Mouse (Mus musculus): ENCODE results near the gene H2afv.
"Not testable (repeated sequence)": the region's sequence is repeated elsewhere in the genome, so short reads cannot be mapped to it uniquely, and the experiment has no call there.

The H2afv gene

DNA sequence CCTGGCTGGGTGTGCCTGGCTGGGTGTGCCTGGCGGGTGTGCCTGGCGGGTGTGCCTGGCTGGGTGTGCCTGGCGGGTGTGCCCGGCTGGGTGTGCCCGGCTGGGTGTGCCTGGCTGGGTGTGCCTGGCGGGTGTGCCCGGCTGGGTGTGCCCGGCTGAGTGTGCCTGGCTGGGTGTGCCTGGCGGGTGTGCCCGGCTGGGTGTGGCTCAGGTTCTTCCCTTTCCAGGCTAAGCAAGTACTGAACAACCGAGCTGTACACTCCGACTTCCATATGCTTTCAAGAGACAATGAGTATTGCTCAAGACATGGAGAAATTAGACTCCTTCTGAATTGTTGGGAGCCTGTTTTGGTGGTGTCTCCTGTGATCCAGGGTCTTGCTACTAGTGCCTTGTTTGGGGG, 31.0 kb downstream of the H2afv start:
- DNase-seq: no peak

DNA sequence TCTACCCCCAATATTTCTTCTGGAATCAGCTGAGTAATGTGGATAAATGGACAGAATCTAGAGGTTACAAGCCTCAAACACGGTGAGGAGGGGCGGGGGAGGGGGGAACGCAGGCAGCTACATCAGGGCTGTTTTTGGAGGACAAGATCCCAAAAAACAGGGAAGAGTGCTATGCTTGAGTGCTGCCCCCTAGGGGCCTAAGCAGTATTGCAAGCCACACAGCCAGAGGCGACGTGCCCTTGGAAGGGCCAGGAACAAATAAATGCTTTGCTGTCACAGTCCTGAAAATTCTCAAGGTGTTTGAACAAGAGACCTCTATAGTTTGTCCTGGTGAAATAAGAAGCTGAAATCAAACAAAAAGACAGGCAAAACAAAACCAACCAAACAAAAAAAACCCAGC, 32.6 kb downstream of the H2afv start:
- DNase-seq: peak; percentile 68

DNA sequence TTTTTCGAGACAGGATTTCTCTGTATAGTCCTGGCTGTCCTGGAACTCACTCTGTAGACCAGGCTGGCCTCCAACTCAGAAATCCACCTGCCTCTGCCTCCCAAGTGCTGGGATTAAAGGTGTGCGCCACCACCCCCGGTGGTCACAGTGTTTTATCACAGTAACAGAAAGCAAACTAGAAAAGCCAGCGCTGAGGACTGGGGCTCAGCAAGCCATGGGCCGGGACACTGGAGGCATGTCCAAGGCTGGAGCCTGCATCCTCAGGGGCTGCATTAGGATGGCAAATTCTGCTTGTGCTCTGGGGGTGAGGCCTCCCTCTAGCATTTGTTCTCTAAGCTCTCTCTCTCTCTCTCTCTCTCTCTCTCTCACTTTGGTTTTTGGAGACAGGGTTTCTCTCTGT, 33.5 kb downstream of the H2afv start:
- DNase-seq: not testable (repeated sequence)

DNA sequence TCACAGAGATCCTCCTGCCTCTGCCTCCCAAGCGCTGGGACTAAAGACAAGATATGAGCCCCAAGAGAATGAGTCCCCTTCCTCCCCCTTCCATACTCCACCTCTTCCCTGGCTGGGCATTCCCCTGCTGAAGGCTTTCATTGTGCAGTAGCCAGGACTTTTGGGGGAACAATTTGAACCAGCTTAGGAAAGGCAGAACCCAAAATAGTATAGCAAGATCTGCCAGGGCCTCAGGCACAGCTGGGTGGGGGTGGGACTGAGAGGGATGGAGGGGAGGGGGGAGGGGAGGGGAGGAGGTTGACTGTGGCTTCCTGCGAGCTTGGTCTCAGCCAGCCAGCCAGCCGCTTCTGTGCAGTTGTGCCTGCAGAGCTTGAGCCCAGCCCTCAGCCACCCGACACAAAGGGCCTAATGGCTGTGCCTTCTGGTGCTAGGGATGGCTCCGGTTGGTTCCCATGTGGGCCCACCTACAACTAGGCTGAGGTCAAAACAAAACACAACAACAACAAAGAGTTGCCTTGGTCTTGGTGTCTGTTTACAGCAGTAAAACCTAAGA, 34.1 kb downstream of the H2afv start:
- no peak for DNase-seq

DNA sequence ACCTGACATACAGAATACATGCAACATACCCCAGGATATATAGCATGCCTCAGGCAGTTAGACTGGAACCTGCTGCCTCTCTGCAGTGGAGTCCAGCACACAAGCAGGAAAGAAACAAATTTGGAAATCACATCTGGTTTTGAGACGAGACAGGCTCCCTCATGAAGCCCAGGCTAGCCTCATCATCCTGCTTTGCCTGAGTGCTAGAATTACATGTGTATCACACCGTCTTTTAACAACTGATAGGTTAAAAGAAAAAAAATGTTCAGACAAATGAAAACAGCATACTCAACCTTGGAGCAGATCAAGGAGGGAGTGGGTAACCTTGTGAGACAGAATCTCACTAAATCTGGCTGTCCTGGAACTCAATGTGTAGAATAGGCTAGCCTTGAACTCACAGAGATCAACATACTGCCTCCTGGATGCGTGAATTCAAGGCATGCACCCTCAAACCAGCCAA, 37.1 kb downstream of the H2afv start:
- DNase-seq: no peak

DNA sequence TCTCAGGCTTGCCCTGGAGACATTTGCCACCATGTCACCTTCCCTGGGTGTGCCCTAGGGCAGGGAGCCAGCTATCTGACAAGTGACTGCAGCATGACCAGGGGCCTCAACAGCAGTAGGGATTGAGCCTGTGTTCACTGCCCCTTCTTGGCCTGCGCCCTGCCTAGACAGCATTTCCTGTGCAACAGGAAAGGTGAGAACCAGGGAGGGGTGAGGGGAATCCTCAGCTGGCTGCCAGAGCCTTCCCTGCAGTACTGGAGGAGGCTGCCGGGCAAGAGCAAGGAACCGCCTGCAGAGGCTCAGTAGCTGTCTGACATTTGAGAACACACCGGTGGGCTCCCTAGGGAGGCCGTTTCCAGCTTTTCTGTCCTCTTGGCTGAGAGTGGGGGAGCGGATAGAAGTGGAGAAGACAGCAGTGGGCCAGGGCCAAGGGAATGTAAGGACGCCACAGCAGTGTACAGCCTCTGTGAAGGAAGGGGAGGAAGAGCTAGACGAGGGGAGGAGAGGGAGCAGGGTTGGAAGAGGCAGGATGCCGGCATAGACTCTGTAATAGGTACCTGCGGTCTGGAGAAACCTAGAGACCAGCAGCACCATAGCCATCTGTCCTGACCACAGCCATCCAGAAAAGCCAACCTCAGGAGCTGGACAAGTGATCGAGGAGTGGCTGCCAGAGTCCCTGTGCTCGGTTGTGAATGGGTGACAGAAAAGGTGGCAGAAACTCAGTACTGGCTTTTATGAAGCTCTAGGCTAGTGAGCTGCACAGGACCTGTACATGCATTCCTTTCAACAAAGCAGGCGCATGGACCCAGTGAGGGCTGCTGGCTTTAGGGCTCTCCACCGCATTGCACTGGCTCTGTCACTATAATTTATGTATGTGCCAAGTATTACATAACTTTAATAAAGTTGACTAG, 37.7 kb downstream of the H2afv start:
- DNase-seq: no peak

DNA sequence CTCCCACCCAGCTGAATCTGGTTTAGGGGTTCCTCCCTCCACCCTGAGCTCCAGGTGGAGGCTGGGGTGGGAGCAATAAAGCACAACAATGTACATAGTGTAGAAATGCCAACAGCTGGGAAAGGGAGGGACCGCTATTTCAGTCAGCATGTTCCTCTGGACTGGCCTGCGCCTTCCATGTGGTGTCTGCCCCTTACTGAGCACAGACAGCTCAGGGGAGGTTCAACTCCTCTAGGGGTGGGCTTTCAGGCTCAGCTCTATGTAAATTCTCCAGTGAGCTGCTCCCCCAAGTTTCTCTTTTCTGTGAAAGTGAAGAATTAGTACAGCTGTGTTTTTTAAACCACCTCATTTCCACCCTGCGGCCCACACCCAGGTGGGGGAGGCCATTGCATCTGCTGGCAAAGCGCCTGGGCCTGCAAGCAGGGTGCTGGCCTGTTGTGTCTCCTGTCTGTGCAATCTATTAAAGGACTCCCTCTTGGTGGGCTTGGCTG, 38.6 kb downstream of the H2afv start:
- DNase-seq: no peak

DNA sequence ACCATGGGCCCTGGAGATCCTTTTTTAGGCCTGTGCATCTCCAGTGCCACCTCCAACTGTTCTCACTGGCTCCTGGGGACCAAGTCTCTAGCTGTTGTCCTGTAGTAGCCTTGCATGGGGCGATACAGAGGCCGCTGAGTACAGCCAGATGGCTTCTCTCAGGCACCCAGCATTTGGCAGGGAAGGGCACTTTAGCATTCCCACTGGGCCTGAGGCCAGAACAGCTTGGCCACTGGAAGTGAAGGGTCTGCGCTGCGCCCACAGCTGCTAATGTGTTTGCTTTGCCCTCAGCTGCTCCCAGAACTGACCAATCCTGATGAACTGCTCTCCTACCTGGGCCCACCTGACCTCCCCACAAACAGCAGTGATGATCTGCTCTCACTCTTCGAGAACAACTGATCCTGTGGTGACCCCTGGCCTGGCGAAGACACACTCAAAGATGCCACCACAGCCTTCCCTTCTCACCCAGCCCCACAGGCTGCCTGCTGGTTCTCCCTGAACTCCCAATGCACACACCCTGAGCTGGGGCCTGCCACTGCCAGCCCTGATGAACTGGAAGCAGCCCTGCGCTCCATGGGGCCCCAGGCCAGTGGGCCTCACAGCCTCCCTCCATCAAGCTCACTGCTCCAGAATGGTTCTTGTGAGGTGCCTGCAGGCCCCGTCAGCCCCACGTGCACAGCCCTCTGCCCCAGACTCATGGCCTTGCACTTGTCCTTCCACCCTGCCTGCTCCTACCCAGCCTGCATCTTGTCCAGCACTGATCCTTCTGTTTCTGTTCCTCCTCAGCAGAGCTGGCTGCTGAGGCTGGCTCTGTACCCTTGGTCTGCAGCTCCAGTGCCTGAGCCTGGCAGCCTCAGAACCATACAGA, 39.3 kb downstream of the H2afv start:
- no peak for DNase-seq

DNA sequence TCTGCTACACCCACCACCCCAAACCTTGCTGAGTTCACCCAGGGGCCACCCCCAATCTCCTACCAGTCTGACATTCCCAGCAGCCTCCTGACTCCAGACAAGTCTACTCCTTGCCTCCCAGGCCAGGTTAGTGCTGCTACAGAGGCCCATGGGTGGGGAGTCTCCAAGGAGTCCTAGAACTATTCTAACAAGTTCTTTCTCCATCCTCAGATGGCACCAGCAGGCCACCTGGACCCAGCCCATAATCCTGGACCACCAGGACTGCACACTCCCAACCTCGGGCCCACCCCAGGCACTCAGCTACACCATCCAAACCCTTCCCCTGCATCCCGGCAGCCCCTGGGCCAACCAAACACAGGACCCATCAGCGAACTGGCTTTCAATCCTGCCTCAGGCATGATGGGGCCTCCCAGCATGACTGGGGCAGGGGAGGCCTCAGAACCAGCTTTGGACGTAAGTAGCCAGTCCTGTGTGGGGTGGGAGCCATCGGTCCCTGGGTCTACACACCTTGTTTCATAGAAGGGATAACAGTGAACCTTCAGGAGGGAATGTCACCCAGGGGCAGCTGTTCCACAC, 40.3 kb downstream of the H2afv start:
- no peak for DNase-seq

DNA sequence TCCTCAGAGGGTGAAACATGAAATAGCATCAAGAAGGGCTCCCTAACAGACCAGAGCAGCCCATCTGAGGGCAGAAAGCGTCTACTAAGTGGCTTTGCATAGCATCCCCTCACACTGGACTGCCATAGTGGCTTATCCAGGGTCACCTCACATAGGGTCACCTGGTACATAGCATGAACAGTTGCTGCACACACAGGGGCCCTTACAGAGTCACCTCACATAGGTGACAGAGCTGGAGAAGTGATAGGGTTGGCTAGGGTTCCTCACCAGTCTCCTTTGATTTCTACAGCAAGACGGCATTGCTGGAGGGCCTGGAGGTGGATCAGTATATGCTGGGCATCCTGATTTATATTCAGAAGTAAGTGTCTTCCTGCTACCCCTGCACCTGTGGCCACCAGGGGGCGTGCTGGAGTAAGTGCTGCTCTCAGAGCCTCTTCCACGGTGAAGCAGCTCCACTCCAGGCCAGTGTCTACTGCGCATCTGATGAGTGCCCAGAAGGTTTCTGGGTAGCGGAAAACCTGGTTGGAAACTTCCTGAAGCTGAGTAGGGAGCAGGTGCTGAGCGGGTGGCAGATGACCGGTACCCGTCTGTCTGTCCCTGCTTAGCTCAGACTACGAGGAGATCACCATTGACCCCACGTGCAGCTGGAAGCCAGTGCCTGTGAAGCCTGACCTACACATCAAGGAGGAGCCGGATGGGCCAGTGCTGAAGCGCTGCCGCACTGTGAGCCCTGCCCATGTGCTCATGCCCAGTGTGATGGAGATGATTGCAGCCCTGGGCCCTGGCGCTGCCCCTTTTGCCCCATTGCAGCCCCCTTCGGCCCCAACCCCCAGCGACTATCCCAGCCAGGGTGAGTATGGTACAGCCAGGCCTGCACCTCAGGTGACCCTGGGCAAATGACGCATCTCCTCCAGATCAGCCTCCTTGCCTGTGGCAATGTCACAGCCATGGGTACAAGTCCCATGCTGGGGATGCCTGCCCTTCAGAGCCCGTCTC, 41.4 kb downstream of the H2afv start:
- DNase-seq: peak; percentile 54

DNA sequence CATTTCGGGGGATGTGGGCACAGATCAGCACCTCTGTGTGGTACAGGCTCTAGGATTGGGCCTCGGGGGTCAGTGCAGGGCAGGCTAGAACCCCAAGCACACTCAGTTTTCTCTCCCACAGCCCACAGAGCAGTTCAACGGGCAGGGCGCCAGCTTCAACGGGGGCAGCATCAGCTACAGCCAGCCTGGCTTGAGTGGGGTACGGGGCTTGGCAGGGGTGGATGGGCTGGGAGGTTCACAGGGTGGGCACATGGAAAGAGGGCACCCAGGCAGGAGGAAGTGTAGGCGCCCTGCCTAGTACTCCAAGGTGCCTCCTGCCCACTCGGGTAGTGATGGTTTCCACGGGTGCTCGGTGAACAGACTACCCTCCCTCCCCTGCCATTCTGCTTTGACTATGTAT, 46.1 kb downstream of the H2afv start:
- no peak for DNase-seq

DNA sequence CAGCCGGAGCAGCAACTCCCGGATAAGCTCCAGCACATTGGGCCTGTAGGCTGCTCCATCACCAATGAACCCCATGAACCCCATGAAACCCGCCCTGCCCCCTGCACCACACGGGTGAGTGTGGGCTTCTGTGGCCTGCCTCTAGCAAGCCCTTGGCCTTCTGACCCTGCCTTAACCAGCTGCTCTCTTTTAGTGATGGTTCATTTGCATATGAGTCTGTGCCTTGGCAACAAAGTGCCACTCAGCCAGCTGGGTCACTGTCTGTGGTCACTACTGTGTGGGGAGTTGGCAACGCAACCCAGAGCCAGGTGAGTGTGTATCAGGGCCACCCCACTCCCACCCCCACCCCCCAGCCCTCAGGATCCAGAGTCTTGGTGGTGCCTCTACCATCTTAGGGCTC, 48.7 kb downstream of the H2afv start:
- no peak for DNase-seq

DNA sequence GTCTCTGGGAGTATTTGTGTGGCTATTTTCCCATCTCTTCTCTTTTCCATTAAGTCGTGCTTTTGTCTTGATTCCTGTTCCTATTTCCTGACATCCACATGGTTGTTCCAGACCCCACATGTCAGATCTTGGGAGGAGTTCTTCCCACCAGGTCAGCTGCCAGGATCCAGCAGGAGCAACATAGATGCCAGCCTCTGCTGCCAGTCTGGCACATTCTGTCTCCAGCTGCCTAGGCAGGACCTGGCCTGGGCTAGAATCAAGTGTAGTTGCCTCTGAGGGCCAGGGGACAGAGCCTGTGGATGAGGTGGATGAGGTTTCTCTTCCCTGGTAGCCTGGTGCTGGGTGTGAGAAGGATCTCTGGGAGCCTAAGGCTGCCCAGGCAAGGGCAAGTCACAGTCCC, 50.4 kb downstream of the H2afv start:
- DNase-seq: no peak

DNA sequence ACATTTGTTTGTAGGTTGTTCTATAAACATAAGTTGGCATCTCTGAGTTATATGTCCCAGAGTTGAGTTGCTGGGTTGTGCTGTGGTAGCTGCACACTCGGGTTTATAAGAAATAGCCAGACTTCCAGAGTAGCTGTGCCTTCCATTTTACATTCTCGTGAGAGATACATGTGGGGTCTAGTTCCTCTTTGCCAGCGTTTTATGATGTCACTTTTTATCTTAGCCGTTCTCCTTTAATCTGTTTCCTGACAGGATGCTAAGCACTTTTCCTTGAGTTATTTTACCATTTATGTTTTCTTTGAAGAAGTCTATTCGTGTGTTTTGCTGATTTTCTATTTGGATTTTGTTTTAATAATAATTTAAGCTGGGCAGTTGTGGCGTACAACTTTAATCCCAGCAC, 51.4 kb downstream of the H2afv start:
- no peak for DNase-seq

DNA sequence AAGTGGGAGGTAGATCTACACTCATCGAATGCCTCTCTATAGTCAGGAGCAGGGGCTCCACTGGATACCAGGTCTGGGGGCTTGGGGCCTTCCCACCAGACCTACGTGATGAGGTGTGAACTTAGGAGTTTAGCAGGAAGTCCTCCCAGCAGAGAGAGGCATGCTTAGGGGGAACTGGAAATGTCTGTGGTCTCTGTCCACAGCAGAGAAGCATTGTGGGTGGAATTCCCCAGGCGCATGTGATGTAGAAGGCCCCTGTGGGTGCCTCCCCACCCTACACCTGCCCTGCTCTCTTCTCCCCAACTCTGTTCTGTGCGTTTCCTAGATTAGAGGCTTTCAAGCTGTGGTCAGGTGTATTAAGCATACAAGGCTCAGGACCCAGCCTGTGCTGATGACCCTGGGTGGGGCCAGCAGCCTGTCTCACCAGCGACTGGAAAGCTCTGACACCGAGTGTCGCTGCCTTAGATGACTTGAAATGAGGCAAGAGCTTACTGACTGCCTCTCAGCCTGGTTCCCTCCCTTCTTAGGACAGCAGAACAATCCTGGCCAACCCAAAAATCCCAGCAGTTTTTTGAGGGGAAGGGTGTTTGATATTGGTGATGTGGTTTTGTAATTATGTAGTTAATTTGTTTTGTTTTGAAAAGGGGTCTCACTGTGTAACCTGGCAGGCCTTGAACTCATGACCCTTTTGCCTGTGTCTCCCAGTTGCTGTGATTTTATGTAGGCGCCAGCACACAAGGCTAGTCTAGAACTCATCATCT, 52.5 kb downstream of the H2afv start:
- no peak for DNase-seq

DNA sequence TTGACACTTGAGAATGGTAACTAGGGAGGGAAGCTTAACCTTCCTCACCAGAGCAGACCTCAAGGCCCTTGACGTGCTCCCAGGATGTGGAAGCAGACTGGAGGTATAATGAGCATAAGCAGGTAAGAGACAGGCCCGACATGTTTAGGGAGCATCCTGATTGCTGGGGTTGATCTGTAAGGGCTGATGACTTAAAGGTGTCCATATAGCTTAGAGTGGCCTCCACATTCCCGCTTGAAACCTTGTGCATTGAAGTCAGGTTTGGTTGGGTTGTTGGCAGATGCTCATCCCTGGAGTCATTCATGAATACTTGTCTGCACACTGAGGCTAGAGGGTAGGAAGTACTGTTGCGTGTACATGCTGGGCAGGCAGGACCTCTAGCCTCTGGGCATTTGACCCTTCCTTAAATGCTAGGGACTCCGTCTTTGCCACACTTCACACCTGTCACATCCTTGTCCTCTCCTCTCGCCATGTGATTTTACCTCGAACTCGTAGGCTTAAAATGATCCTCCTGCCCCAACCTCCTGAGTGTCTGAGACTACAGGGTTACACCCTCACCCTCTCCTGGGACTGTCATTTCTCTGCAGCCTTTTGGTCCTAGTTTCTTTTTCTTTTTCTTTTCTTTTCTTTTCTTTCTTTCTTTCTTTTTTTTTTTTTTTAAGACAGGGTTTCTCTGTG, 53.7 kb downstream of the H2afv start:
- DNase-seq: no peak

DNA sequence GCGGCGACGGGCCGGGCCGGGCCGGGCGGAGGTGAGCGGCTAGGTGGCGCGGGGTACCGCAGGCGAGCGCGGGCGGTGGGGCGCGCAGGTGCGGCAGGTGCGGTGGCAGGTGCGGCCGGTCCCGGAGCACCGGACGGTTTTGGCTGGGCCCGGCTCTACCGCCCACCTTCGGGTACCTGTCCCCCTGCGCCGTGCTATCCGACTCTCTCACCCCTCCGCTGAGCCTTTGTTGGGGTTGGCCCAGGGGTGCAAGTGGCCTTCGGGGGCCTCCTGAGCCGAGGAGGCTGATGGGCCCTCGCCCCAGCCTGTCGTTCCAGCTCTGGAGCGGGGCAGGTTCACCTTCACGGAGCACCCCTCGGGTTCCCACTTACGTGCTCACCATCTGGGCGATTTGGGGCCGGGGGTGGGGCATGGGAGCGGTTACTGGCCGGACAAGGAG, 54.7 kb downstream of the H2afv start:
- no peak for DNase-seq

DNA sequence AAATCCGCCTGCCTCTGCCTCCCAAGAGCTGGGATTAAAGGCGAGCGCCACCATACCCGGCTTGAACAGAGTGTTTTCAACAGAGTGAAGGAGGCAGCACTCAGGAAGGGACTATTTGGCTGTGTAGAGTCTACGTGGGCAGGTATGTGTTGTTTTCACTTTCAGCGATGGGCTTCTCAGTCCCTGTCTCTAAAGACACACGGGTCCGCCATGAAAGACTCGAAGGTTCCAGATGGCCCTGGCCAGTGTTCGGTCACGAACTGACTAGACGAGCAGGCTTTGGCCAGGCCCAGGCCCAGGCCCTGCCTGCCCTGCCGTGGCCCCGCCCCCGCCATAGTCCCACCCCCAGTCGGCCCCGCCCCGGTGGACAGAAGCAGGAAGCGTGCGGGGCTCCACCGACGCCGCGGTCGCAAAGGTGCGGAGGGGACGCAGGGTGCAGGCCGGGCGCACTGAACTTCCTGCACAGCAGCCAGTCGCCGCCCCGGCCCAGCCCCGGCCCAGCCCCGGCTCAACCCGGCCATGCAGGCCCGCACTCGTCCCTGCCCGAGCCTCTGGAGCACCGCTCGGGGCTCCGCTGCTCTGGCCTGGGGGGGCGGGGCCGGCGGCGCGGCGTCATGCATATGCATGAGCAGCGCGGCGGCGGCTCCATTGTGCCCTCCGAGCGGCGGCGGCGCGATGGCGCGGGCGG, 55.4 kb downstream of the H2afv start, which contains the start of gene Zmiz2:
Gene Zmiz2 (plus strand): TSS at position 349 of the 688 bp plus-strand sequence.
- peak; percentile 96 for DNase-seq

DNA sequence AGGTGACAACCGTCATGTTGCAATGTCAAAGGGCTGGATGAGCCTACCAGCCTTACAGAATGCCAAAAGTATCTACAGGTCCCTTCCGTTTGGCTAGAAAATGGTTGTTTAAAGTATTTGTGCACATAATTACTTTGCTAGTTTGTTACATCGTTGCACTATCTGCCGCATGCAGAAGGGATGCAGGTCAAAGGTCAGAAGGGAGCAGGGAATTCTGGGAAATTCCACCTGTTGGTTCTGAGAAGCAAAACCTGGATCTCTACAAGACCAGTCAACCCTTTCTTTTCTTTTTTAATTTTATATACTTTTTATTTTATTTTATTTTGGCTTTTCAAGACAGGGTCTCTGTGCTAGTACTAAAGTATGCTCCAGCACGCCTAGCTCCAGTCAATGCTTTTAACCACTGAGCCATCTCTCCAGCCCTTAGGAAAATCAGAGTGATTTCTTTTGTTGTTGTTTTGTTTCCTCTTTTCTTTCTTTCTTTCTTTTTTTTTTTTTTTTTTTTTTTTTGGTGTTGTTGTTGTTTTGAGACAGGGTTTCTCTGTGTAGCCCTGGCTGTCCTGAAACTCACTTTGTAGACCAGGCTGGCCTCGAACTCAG, 56.0 kb downstream of the H2afv start:
- no peak for DNase-seq
